Mouse (Mus musculus) brain, embryonic 14.5 days (tissue): ENCODE measurements at regions not wholly inside any gene's neighbourhood (a gene's known extent, or its start where the extent isn't known, plus 50 kb on each side); places are given as distances from the start of the nearest gene placed in this dataset.

ENCODE experiments used
- DNase-seq: peaks from one replicate; pipeline ENCODE4 v3.0.0-alpha.2; 2011; ENCODE audit warnings: low read depth
- CTCF ChIP-seq: fragments of 200-500 bp; IDR thresholded peaks from 2 replicates; pipeline ENCODE4 v1.5.1; 2012; ENCODE audit warnings: inconsistent platforms, mild to moderate bottlenecking, moderate library complexity, borderline replicate concordance; ENCODE audit not compliant: insufficient read depth, insufficient read length; ENCODE audit errors: extremely low read depth
- POLR2A ChIP-seq: fragments of 200-500 bp; IDR thresholded peaks from 2 replicates; pipeline ENCODE4 v1.6.1; 2012; ENCODE audit warnings: mild to moderate bottlenecking, inconsistent platforms, borderline replicate concordance; ENCODE audit not compliant: poor library complexity, insufficient read depth, insufficient read length, severe bottlenecking; ENCODE audit errors: extremely low read depth

- TF ChIP-seq CTCF = no peak
- TF ChIP-seq POLR2A = no peak
- DNase-seq = peak; percentile 92
Measured at GRCm38 (mm10) chr2:137243914-137244313, 127.5 kb upstream of the Jag1 start.

GRCm38 (mm10) chr2:137236961-137237360, 120.5 kb upstream of the Jag1 start:
- peak; percentile 46 for DNase-seq
- TF ChIP-seq POLR2A (no peak), CTCF (no peak)

- peak; percentile 43 for DNase-seq
- TF ChIP-seq POLR2A = no peak
- no peak for TF ChIP-seq CTCF
Measured at GRCm38 (mm10) chr2:137233936-137234335, 117.5 kb upstream of the Jag1 start.

- TF ChIP-seq POLR2A (no peak), CTCF (no peak)
- no peak for DNase-seq
Measured at GRCm38 (mm10) chr2:137231161-137231560, 114.7 kb upstream of the Jag1 start.

GRCm38 (mm10) chr2:137229422-137230069, 113.1 kb upstream of the Jag1 start:
- no peak for TF ChIP-seq CTCF
- no peak for TF ChIP-seq POLR2A
- peak; percentile 87 for DNase-seq

- DNase-seq = no peak
- no peak for TF ChIP-seq POLR2A
- no peak for TF ChIP-seq CTCF
Measured at GRCm38 (mm10) chr2:137227495-137227894, 111.1 kb upstream of the Jag1 start.

GRCm38 (mm10) chr2:137224702-137225552, 108.5 kb upstream of the Jag1 start:
- DNase-seq = no peak
- TF ChIP-seq POLR2A (no peak), CTCF (no peak)

- TF ChIP-seq CTCF (no peak), POLR2A (no peak)
- DNase-seq = no peak
Measured at GRCm38 (mm10) chr2:137215697-137216096, 99.3 kb upstream of the Jag1 start.

GRCm38 (mm10) chr2:137207846-137208245, 91.4 kb upstream of the Jag1 start:
- no peak for DNase-seq
- TF ChIP-seq POLR2A (no peak), CTCF (no peak)

GRCm38 (mm10) chr2:137204274-137204850, 87.9 kb upstream of the Jag1 start:
- DNase-seq = peak; percentile 52

GRCm38 (mm10) chr2:137200101-137200500, 83.7 kb upstream of the Jag1 start:
- TF ChIP-seq CTCF (no peak), POLR2A (no peak)
- DNase-seq = no peak

More at GRCm38 (mm10) chr2:137204274-137204850, 87.9 kb upstream of the Jag1 start:
- TF ChIP-seq POLR2A (no peak), CTCF (no peak)

- peak; percentile 10 for DNase-seq
- TF ChIP-seq CTCF = no peak
- TF ChIP-seq POLR2A = no peak
Measured at GRCm38 (mm10) chr2:137192183-137192582, 75.7 kb upstream of the Jag1 start.

- TF ChIP-seq POLR2A = no peak
- TF ChIP-seq CTCF = no peak
- DNase-seq = no peak
Measured at GRCm38 (mm10) chr2:137169176-137169575, 52.7 kb upstream of the Jag1 start.
